Mouse (Mus musculus) MEL (cell line): ENCODE results near the gene Uba52.

ENCODE experiments used
- CHD1 ChIP-seq: IDR thresholded peaks from 2 replicates; pipeline ENCODE4 v1.6.1; 2012; ENCODE audit warnings: low read depth, mild to moderate bottlenecking, inconsistent platforms, low read length, improper control_type of control experiment
- CTCF ChIP-seq, 3 experiments: IDR thresholded peaks in 2 of 3; conservative IDR thresholded peaks in 1 of 3; 2 replicates each; pipeline ENCODE4 v1.5.1; 2011 to 2012; ENCODE audit warnings: low read length in 3 of 3, low read depth in 2 of 3, mild to moderate bottlenecking in 2 of 3, improper control_type of control experiment in 1 of 3, inconsistent platforms in 1 of 3, mixed read lengths in 1 of 3, moderate library complexity in 1 of 3; ENCODE audit not compliant: control insufficient read depth in 1 of 3, insufficient read depth in 1 of 3, poor library complexity in 1 of 3, severe bottlenecking in 1 of 3
- EP300 ChIP-seq, 2 experiments: IDR thresholded peaks; 2 replicates each; pipeline ENCODE4 v1.6.1; 2011; ENCODE audit warnings: improper control_type of control experiment in 2 of 2, low read length in 2 of 2, low read depth in 1 of 2, mild to moderate bottlenecking in 1 of 2
- ETS1 ChIP-seq: IDR thresholded peaks from 2 replicates; pipeline ENCODE4 v1.6.1; 2012; ENCODE audit warnings: low read depth, mild to moderate bottlenecking, inconsistent platforms, low read length, improper control_type of control experiment, moderate library complexity
- MAZ ChIP-seq: IDR thresholded peaks from 2 replicates; pipeline ENCODE4 v1.6.1; 2012; ENCODE audit warnings: low read depth, mild to moderate bottlenecking, inconsistent platforms, low read length, improper control_type of control experiment
- MXI1 ChIP-seq: IDR thresholded peaks from 2 replicates; pipeline ENCODE4 v1.6.1; 2011; ENCODE audit warnings: mild to moderate bottlenecking, low read depth, low read length, improper control_type of control experiment
- POLR2AphosphoS2 ChIP-seq: IDR thresholded peaks from 2 replicates; pipeline ENCODE4 v1.6.1; 2011; ENCODE audit warnings: low read length, improper control_type of control experiment
- USF1 ChIP-seq: IDR thresholded peaks from 2 replicates; pipeline ENCODE4 v1.6.1; 2014; ENCODE audit warnings: low read depth, mild to moderate bottlenecking, inconsistent platforms, low read length, improper control_type of control experiment, moderate library complexity
- ZMIZ1 ChIP-seq: IDR thresholded peaks from 2 replicates; pipeline ENCODE4 v1.6.1; 2012; ENCODE audit warnings: low read depth, mild to moderate bottlenecking, inconsistent platforms, low read length, improper control_type of control experiment, moderate library complexity

DNA sequence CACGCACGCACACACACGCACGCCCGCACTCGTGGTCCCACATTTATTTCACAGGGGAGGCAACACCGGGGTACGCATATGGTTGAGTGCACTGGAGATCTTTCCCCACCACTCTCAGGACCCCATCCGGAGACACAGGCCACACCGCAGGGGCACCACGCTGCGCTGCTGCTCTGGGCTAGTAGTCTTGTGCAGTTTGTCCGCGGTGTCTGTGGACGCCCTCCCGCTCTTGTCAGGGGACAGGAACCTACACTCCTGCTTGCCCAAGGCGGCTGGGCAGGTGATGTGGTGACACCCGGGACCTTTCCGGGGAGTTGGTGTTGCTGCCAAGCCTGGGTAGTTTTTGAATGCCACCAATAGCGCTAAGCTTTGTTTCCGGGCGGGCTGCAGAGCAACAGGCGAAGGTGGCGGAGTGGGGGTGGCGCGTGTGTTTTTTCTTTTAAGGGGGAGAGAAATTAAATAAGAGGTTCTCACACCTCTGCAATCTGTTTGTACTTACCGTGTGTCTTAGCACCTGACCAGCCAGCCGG lies 16.1 kb downstream of the Uba52 start:
- TF ChIP-seq ZMIZ1 (no peak), CTCF (IDR thresholded peaks at IDR 0.05 in 2 of 3, conservative IDR thresholded peaks at IDR 0.05 in 1 of 3; ENCODE audit: control insufficient read depth in 1 of 3, insufficient read depth in 1 of 3, low read depth in 2 of 3, low read length in 3 of 3, poor library complexity in 1 of 3, severe bottlenecking in 1 of 3) (no peak), USF1 (no peak), MXI1 (no peak), ETS1 (no peak), CHD1 (no peak), MAZ (no peak), EP300 (IDR thresholded peaks at IDR 0.05; ENCODE audit: low read depth in 1 of 2, low read length in 2 of 2) (no peak), POLR2AphosphoS2 (no peak)
